Mouse (Mus musculus) hindbrain, embryonic 13.5 days (tissue): ENCODE measurements around the gene Mroh2a. TPM values are rescaled to one million over a fixed set of nuclear protein-coding genes. Genes with fewer than 3 reads are reported as not detected.
A peak's percentile ranks its signal among the peaks of the same experiment; 100 is the strongest.

ENCODE experiments used
- ATAC-seq: fragments of 200-750 bp; cut with Nextera tagmentation; 2 replicates; pipeline ENCODE4 v1.8.0; 2017; ENCODE audit warnings: moderate TSS enrichment; ENCODE audit not compliant: low FRiP score
- H3K27ac ChIP-seq: fragments of 300-500 bp; sonication (generic); 2 replicates; pipeline ENCODE4 v1.5.1; 2015; ENCODE audit warnings: inconsistent platforms, mild to moderate bottlenecking, moderate library complexity
- H3K27me3 ChIP-seq: fragments of 300-500 bp; sonication (generic); 2 replicates; pipeline ENCODE4 v1.6.1; 2015; ENCODE audit warnings: mild to moderate bottlenecking, inconsistent platforms
- H3K36me3 ChIP-seq: fragments of 300-500 bp; sonication (generic); 2 replicates; pipeline ENCODE4 v1.6.1; 2015; ENCODE audit warnings: mild to moderate bottlenecking, inconsistent platforms
- H3K4me1 ChIP-seq: fragments of 300-500 bp; sonication (generic); replicated peaks from 2 replicates; pipeline ENCODE4 v1.6.1; 2015; ENCODE audit warnings: inconsistent platforms
- H3K4me2 ChIP-seq: fragments of 300-500 bp; sonication (generic); 2 replicates; pipeline ENCODE4 v1.6.1; 2015; ENCODE audit warnings: inconsistent platforms, mild to moderate bottlenecking, moderate library complexity
- H3K4me3 ChIP-seq: fragments of 300-500 bp; sonication (generic); 2 replicates; pipeline ENCODE4 v1.5.1; 2015; ENCODE audit warnings: mild to moderate bottlenecking, inconsistent platforms
- H3K9ac ChIP-seq: fragments of 300-500 bp; sonication (generic); 2 replicates; pipeline ENCODE4 v1.6.1; 2015; ENCODE audit warnings: mild to moderate bottlenecking, inconsistent platforms
- H3K9me3 ChIP-seq: fragments of 300-500 bp; sonication (generic); 2 replicates; pipeline ENCODE4 v1.6.1; 2016; ENCODE audit warnings: inconsistent platforms
- WGBS: fragments of 180-500 bp; shearing (Covaris S2); methylation state at CpG from one replicate; pipeline ENCODE4 v1.1.7; 2015; 5-methylcytosine and 5-hydroxymethylcytosine counted together
- polyA plus RNA-seq: library from polyadenylated mRNA; unstranded; fragments of >200 nt; fragmentation: Nextera tagmentation; extraction: Ambion mirVana; gene quantifications from 2 replicates; pipeline ENCODE4 v1.2.1, GENCODE M21; 2015

Mroh2a gene
- polyA plus RNA-seq, 1 experiment from 2014 or later = 0.66 TPM

GRCm38 (mm10) chr1:88264869-88265240 is 38.1 kb downstream of the Mroh2a start:
- Histone ChIP-seq H3K4me3 (no peak overlapping the region), H3K27ac (no peak overlapping the region), H3K4me1 (peaks cover 10% of the 10 kb centered on the region), H3K9ac (no peak overlapping the region), H3K9me3 (no peaks in the 10 kb centered on the region), H3K27me3 (no peaks in the 10 kb centered on the region), H3K4me2 (no peak overlapping the region), H3K36me3 (peaks cover 100% of the 10 kb centered on the region)
- no peak for ATAC-seq
- WGBS = 78% methylated on average over 4 of the region's 4 CpGs

- Histone ChIP-seq H3K27ac (no peak overlapping the region), H3K4me2 (no peak overlapping the region), H3K4me3 (no peak overlapping the region), H3K36me3 (peaks cover 90% of the 10 kb centered on the region), H3K27me3 (no peaks in the 10 kb centered on the region), H3K4me1 (peaks cover 5% of the 10 kb centered on the region), H3K9me3 (no peaks in the 10 kb centered on the region), H3K9ac (no peak overlapping the region)
- ATAC-seq = no peak
- WGBS = 91% methylated on average over 13 of the region's 13 CpGs
Measured at GRCm38 (mm10) chr1:88266123-88266522, 39.3 kb downstream of the Mroh2a start.

GRCm38 (mm10) chr1:88267489-88267888 is 40.7 kb downstream of the Mroh2a start:
- Histone ChIP-seq H3K36me3 (peaks cover 86% of the 10 kb centered on the region), H3K27me3 (no peaks in the 10 kb centered on the region), H3K9me3 (no peaks in the 10 kb centered on the region), H3K4me2 (no peak overlapping the region), H3K4me1 (peaks cover 2% of the 10 kb centered on the region; the same call in 1 of the 2 replicates), H3K9ac (no peak overlapping the region), H3K27ac (no peak overlapping the region), H3K4me3 (no peak overlapping the region)
- 95% methylated on average over 6 of the region's 6 CpGs for WGBS
- ATAC-seq = no peak

GRCm38 (mm10) chr1:88268070-88268469 is 41.3 kb downstream of the Mroh2a start:
- no peak overlapping the region for H3K4me2 ChIP-seq
- H3K27ac ChIP-seq = no peak overlapping the region
- H3K9ac ChIP-seq = no peak overlapping the region
- 89% methylated on average over 6 of the region's 6 CpGs for WGBS
- no peak overlapping the region for H3K4me3 ChIP-seq
- no peaks in the 10 kb centered on the region for H3K27me3 ChIP-seq
- no peak for ATAC-seq
- peaks cover 85% of the 10 kb centered on the region for H3K36me3 ChIP-seq
- H3K9me3 ChIP-seq = no peaks in the 10 kb centered on the region
- H3K4me1 ChIP-seq = no peaks in the 10 kb centered on the region

- no peak for ATAC-seq
- 0 out of 2 replicates have a peak, but pooled peaks cover under 1% of the 10 kb centered on the region for H3K4me1 ChIP-seq
- no peaks in the 10 kb centered on the region for H3K27me3 ChIP-seq
- peaks cover 84% of the 10 kb centered on the region for H3K36me3 ChIP-seq
- no peak overlapping the region for H3K27ac ChIP-seq
- 88% methylated on average over 12 of the region's 12 CpGs for WGBS
- H3K4me3 ChIP-seq = no peak overlapping the region
- H3K9me3 ChIP-seq = no peaks in the 10 kb centered on the region
- H3K4me2 ChIP-seq = no peak overlapping the region
- no peak overlapping the region for H3K9ac ChIP-seq
Measured at GRCm38 (mm10) chr1:88269539-88270309, 42.9 kb downstream of the Mroh2a start.

GRCm38 (mm10) chr1:88272851-88273250 is 46.1 kb downstream of the Mroh2a start:
- no peak overlapping the region for H3K4me2 ChIP-seq
- no peaks in the 10 kb centered on the region for H3K9me3 ChIP-seq
- H3K4me3 ChIP-seq = no peak overlapping the region
- H3K4me1 ChIP-seq = peaks cover 26% of the 10 kb centered on the region
- no peak for ATAC-seq
- 65% methylated on average over 4 of the region's 4 CpGs for WGBS
- no peak overlapping the region for H3K27ac ChIP-seq
- no peak overlapping the region for H3K9ac ChIP-seq
- no peaks in the 10 kb centered on the region for H3K27me3 ChIP-seq
- peaks cover 58% of the 10 kb centered on the region for H3K36me3 ChIP-seq

GRCm38 (mm10) chr1:88273326-88273725 is 46.5 kb downstream of the Mroh2a start:
- WGBS = 98% methylated on average over 3 of the region's 3 CpGs
- Histone ChIP-seq H3K4me1 (peaks cover 30% of the 10 kb centered on the region), H3K9me3 (no peaks in the 10 kb centered on the region), H3K36me3 (peaks cover 53% of the 10 kb centered on the region), H3K27me3 (no peaks in the 10 kb centered on the region), H3K4me2 (no peak overlapping the region), H3K9ac (no peak overlapping the region), H3K27ac (no peak overlapping the region), H3K4me3 (no peak overlapping the region)
- no peak for ATAC-seq

- Histone ChIP-seq H3K4me3 (no peak overlapping the region), H3K36me3 (peaks cover 48% of the 10 kb centered on the region), H3K4me2 (no peak overlapping the region), H3K9me3 (no peaks in the 10 kb centered on the region), H3K27ac (no peak overlapping the region), H3K9ac (no peak overlapping the region), H3K27me3 (no peaks in the 10 kb centered on the region), H3K4me1 (peaks cover 30% of the 10 kb centered on the region)
- ATAC-seq = no peak
- 83% methylated on average over 4 of the region's 4 CpGs for WGBS
Measured at GRCm38 (mm10) chr1:88273832-88274231, 47.0 kb downstream of the Mroh2a start.

GRCm38 (mm10) chr1:88274371-88275077 is 47.7 kb downstream of the Mroh2a start:
- Histone ChIP-seq H3K36me3 (peaks cover 41% of the 10 kb centered on the region), H3K4me1 (peaks cover 30% of the 10 kb centered on the region), H3K9me3 (no peaks in the 10 kb centered on the region), H3K9ac (peak overlapping the region; percentile 1), H3K4me3 (no peak overlapping the region), H3K4me2 (no peak overlapping the region), H3K27ac (no peak overlapping the region), H3K27me3 (no peaks in the 10 kb centered on the region)
- 74% methylated on average over 11 of the region's 11 CpGs for WGBS
- no peak for ATAC-seq

- Histone ChIP-seq H3K4me1 (peaks cover 30% of the 10 kb centered on the region), H3K27ac (no peak overlapping the region), H3K36me3 (peaks cover 35% of the 10 kb centered on the region), H3K9ac (peak overlapping the region; percentile 1), H3K9me3 (no peaks in the 10 kb centered on the region), H3K4me3 (no peak overlapping the region), H3K27me3 (no peaks in the 10 kb centered on the region), H3K4me2 (no peak overlapping the region)
- no peak for ATAC-seq
- 71% methylated on average over 13 of the region's 13 CpGs for WGBS
Measured at GRCm38 (mm10) chr1:88275078-88275680, 48.4 kb downstream of the Mroh2a start.

- no peak overlapping the region for H3K27ac ChIP-seq
Measured at GRCm38 (mm10) chr1:88275698-88276523, 49.1 kb downstream of the Mroh2a start.

More at GRCm38 (mm10) chr1:88275698-88276523, 49.1 kb downstream of the Mroh2a start:
- peak overlapping the region; percentile 76 for H3K9ac ChIP-seq
- H3K9me3 ChIP-seq = no peaks in the 10 kb centered on the region
- peaks cover 30% of the 10 kb centered on the region for H3K4me1 ChIP-seq
- 67% methylated on average over 13 of the region's 13 CpGs for WGBS
- peak overlapping the region; percentile 54 for H3K4me2 ChIP-seq
- no peak for ATAC-seq
- no peaks in the 10 kb centered on the region for H3K27me3 ChIP-seq
- H3K36me3 ChIP-seq = peaks cover 35% of the 10 kb centered on the region
- H3K4me3 ChIP-seq = peak overlapping the region; percentile 47
